Mouse (Mus musculus): ENCODE data around the gene Daam1.

Gene Daam1

DNA sequence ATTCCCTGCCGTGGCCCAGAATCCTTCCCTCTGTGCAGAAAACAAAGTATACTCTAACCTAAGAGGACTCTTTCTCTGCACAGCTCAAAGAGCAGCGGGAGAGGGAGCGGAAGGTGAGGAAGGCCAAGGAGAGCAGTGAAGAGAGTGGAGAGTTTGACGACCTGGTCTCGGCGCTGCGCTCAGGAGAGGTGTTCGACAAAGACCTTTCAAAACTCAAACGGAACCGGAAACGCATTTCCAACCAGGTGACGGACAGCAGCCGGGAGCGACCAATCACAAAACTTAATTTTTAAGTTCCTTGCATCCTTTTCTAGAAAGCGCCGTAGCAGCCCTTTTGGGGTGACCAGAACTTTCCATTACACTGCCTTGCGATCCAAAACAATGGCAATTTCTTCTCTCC, 158.7 kb downstream of the Daam1 start:
- no peak for DNase-seq (ENCODE audit: inconsistent age in 2 of 2, low spot score in 1 of 2)

DNA sequence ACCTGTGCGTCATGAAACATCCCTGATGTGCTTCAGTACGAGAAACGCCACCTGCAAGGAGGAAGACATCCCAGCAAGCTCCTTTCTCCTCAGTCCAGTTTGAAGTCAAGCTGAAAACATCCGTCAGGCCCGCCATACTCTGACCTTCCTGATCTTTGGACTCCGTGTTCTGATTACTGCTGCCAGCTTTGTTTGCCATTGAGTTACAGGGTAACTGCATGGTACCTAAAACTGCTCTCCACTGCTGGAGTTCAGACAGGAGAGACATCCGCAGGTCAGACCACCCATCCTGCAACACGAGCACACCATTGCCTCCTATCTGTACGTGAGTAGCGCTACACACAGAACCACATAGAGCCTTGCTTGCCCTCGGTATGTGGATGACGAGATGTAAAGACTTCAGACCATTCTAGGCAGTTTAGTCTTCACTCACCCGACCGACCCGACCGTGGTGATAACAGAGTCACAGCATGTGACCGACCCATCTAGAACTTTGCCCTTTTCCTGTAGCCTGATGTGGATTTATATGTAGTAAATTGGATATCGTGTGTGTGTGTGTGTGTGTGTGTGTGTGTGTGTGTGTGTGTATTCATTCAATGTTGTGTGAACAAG, 161.8 kb downstream of the Daam1 start:
- DNase-seq (ENCODE audit: inconsistent age in 2 of 2, low spot score in 1 of 2), result no peak

GRCm38 (mm10) chr12:71995831-71996230, 165.0 kb downstream of the Daam1 start:
- DNase-seq (ENCODE audit: inconsistent age in 2 of 2, low spot score in 1 of 2), result no peak

DNA sequence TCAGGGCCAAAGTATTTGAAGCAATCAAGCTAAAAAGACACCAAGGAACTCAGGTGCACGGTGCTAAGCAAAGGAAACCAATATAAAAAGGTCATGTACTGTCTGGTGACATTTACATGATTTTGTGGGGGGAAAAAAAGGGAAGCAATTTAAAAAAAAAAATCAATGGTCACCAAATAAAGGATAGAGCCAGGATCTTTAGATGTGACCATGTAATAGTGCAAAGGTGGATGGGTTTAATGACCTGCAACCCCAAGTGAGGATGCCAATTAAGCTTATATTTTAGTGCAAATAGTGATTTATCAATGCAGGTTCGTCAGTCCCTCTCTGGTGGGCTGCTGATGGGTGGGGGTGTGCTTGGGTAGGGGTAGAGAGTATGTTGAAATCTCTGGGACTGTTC, 166.0 kb downstream of the Daam1 start:
- DNase-seq (ENCODE audit: inconsistent age in 2 of 2, low spot score in 1 of 2), result no peak

GRCm38 (mm10) chr12:71997364-71997763, 166.5 kb downstream of the Daam1 start:
- DNase-seq (ENCODE audit: inconsistent age in 2 of 2, low spot score in 1 of 2), result no peak

DNA sequence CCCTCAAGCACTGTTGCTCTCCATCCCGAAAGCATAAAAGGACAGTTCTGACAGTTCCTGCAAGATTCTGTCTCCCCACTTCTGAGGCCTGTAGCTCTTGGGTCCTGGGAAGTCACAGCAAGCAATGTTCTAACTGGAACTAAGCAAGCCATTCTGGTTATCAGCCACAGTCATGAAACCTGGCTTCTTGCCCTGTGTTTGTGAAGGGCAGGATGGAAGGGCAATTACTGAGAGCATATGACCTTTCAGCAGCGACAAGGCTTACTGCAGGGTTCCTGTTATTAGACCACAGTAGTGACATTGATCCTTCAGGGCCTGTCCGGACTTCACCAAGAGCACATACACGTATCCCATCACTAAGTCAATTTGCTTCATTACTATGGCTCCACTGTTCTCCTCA, 167.8 kb downstream of the Daam1 start:
- peak; percentile 80 to 92 for DNase-seq (ENCODE audit: inconsistent age in 2 of 2, low spot score in 1 of 2)

GRCm38 (mm10) chr12:71999671-72000070, 168.8 kb downstream of the Daam1 start:
- no peak for DNase-seq (ENCODE audit: inconsistent age in 2 of 2, low spot score in 1 of 2)

- DNase-seq (ENCODE audit: inconsistent age in 2 of 2, low spot score in 1 of 2), result no peak
Observed at GRCm38 (mm10) chr12:72001811-72002210, 170.9 kb downstream of the Daam1 start.

- no peak for DNase-seq (ENCODE audit: inconsistent age in 2 of 2, low spot score in 1 of 2)
Observed at GRCm38 (mm10) chr12:72005307-72005706, 174.4 kb downstream of the Daam1 start.

- no peak for DNase-seq (ENCODE audit: inconsistent age in 2 of 2, low spot score in 1 of 2)
Observed at GRCm38 (mm10) chr12:72007656-72008055, 176.8 kb downstream of the Daam1 start.

GRCm38 (mm10) chr12:72009051-72009902, 178.4 kb downstream of the Daam1 start:
- DNase-seq (ENCODE audit: inconsistent age in 2 of 2, low spot score in 1 of 2), result no peak

DNA sequence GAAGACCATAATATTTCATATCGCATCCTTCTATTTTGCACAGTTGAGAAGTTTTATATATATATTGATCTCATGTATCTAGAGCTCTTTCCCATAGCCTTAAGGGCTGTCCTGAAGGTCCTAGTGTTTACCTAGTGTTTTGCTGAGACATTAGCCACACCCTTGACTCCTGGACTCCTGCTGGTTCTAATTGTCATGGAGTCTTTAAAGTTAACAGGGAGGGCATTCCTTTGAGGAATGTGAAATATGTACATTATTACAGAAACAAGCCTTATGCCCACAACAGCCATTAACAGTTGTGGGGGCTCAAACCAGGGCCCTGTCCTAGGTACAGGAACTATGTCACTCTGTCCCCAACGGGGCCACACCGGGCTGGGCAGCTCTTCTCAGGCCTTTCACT, 180.5 kb downstream of the Daam1 start:
- no peak for DNase-seq (ENCODE audit: inconsistent age in 2 of 2, low spot score in 1 of 2)

- DNase-seq (ENCODE audit: inconsistent age in 2 of 2, low spot score in 1 of 2), result no peak
Observed at GRCm38 (mm10) chr12:72012126-72012525, 181.2 kb downstream of the Daam1 start.

DNA sequence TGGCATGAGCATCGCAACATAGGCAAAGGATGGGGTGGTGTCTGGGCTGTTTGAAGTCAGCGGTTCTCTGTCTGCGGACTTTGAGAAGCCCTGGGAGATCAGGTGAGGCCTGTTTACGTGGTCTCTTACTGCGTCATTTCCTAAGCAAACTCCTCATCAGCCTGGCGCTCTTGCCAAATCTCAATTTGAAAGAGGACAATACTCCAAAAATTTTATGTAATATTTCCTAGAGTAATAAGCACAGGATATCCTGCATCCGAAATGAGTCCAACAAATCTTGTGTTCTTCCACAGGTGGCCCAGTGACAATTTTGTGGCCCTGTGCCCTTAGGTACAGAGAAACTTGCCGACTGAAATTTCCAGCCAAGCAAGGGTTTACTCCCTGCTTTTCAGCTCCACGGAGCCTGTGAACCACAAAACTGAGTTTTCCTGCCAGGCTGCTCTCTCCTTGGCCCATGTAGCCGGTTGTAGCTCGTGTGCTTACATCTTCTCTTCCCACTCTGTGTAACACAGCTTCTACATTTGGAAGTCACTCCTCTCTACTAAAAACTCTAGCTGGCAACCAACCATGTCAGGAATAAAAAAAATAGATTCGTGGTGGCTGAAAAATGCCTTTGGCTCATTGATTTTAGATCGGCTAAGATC, 183.0 kb downstream of the Daam1 start:
- DNase-seq (ENCODE audit: inconsistent age in 2 of 2, low spot score in 1 of 2), result no peak

DNA sequence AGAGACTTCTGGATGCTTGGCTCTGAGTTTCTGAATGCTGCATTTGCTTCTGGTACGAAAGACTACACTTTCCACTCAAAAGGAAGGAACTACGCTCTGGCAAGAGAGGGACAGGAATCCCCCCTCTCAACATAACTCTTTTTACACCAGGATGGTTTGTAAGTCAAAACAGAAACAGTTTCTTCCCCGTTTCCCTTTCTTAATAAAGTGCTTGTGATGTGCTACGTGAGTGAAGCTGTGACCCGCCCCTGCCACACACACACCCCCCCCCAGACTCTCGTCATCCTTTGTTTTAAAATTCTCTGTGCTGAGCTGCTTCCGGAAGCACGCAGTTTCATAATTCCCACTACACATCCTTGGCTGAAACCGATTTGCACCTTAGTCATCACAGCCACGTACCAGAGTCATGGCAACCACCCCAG, 183.5 kb downstream of the Daam1 start:
- DNase-seq (ENCODE audit: inconsistent age in 2 of 2, low spot score in 1 of 2), result no peak

GRCm38 (mm10) chr12:72015296-72015695, 184.4 kb downstream of the Daam1 start:
- no peak for DNase-seq (ENCODE audit: inconsistent age in 2 of 2, low spot score in 1 of 2)

DNA sequence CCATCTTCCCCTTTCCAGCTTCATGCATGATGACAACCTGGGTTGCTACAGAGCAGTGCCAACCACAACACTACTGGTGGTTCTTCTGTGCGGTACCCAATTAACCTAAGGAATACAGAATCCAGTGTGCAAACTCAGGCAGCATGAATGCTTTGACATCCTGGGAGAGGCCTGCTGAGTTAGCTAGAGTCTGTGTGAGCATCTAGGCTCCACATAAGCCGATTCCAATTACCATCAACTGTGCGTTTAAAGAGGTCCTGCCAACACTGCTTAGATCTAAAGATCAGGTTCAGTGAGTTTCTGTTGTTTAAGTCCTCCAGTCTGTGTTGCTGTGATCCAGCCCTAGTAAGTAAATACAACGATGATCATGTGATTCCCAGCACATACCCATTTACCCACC, 189.4 kb downstream of the Daam1 start:
- DNase-seq (ENCODE audit: inconsistent age in 2 of 2, low spot score in 1 of 2), result no peak

GRCm38 (mm10) chr12:72021543-72021942, 190.7 kb downstream of the Daam1 start:
- DNase-seq (ENCODE audit: inconsistent age in 2 of 2, low spot score in 1 of 2), result no peak

- peak in 1 of 2 experiments; percentile 81 for DNase-seq (ENCODE audit: inconsistent age in 2 of 2, low spot score in 1 of 2)
Observed at GRCm38 (mm10) chr12:72022790-72023189, 191.9 kb downstream of the Daam1 start.

GRCm38 (mm10) chr12:72023572-72023971, 192.7 kb downstream of the Daam1 start:
- DNase-seq (ENCODE audit: inconsistent age in 2 of 2, low spot score in 1 of 2), result peak in 1 of 2 experiments; percentile 68

DNA sequence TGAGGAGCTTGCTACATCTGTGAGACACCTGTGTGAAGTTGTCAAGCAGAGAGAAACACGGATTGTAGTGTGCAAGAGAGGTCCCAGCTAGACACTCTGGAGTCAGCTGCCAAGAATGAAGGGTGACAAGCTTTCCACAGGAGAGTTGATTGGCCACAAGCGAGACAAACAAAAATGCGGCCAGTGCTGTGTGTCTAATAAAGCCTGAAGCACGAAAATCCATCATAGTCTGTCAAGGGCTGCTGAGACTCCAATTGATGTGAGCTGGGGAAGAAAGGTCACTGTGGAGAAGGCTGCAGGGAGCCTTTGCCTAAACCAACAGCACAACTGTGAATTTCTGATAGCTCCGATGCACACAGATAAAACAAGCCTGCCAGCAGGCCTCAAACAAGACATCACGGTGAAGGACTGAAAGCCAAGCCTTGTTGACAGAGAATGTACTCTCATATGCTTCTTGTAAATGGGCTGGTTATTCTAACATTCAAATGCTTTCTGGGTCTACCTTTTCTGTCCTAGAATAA, 194.5 kb downstream of the Daam1 start:
- no peak for DNase-seq (ENCODE audit: inconsistent age in 2 of 2, low spot score in 1 of 2)

DNA sequence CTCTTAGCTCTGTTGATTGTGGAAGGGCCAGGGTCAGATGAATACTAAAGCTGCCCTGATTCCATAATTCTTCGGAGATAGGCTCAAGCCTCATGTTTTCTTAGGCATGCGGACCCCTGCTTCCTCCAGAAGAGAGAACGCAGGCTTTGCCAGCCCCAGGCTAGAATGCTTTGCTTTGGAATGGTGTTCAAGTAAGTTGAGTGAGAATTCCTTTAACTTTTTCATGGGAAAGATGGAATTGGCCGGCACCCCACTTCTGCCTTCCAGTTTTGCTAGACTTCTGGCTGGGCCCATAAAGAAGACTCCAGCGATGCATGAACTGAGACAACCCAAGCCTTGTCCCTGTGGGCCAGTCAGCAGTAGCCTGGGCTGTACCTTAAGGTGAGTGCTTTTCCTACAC, 200.3 kb downstream of the Daam1 start:
- no peak for DNase-seq (ENCODE audit: inconsistent age in 2 of 2, low spot score in 1 of 2)

All from adrenal gland, adult (tissue).